Mouse (Mus musculus): ENCODE results near the gene Ess2.

Gene Ess2

GRCm38 (mm10) chr16:17851331-17851730 is 59.8 kb downstream of the Ess2 start:
- DNase-seq, result no peak
